Mouse (Mus musculus): ENCODE data around the gene Adgrg5. TPM values are rescaled to one million over a fixed set of nuclear protein-coding genes. Genes with fewer than 3 reads are reported as not detected.

Gene Adgrg5
- not detected in 2 replicates for polyA plus RNA-seq (2012; ENCODE audit: insufficient read depth, insufficient read length, missing spikeins)

- no peak for TF ChIP-seq POLR2A (IDR thresholded peaks at IDR 0.05; ENCODE audit: borderline replicate concordance, low read depth, low read length)
- Histone ChIP-seq H3K4me3 (ENCODE audit: insufficient read depth, low read length) (no peak within 1 kb of the TSS), H3K27ac (ENCODE audit: insufficient read depth, low read depth, low read length) (no peak within 1 kb of the TSS), H3K4me1 (ENCODE audit: control insufficient read depth, insufficient read depth, low read length) (no peaks in the 10 kb centered on the region)
Measured at GRCm38 (mm10) chr8:94923405-94923804, at the start of gene Adgrg5. Gene Adgrg5, plus strand, starts transcription at chr8:94923694.

- H3K4me1 ChIP-seq (ENCODE audit: control insufficient read depth, insufficient read depth, low read length) = 0 out of 2 replicates have a peak, but pooled peaks cover 7% of the 10 kb centered on the region
- TF ChIP-seq CTCF (IDR thresholded peaks at IDR 0.05; ENCODE audit: low read depth, low read length) = peak; percentile 98
- no peak for TF ChIP-seq POLR2A (IDR thresholded peaks at IDR 0.05; ENCODE audit: borderline replicate concordance, low read depth, low read length)
- no peak overlapping the region for H3K4me3 ChIP-seq (ENCODE audit: insufficient read depth, low read length)
- no peak overlapping the region for H3K27ac ChIP-seq (ENCODE audit: insufficient read depth, low read depth, low read length)
Measured at GRCm38 (mm10) chr8:94874358-94874757, 49.1 kb upstream of the Adgrg5 start.

- TF ChIP-seq POLR2A (IDR thresholded peaks at IDR 0.05; ENCODE audit: borderline replicate concordance, low read depth, low read length) = no peak
- TF ChIP-seq CTCF (IDR thresholded peaks at IDR 0.05; ENCODE audit: low read depth, low read length) = no peak
- peak overlapping the region; percentile 57 for H3K4me3 ChIP-seq (ENCODE audit: insufficient read depth, low read length)
- 0 out of 2 replicates have a peak, but pooled peaks cover 7% of the 10 kb centered on the region for H3K4me1 ChIP-seq (ENCODE audit: control insufficient read depth, insufficient read depth, low read length)
- H3K27ac ChIP-seq (ENCODE audit: insufficient read depth, low read depth, low read length) = no peak overlapping the region
Measured at GRCm38 (mm10) chr8:94875096-94875870, 48.2 kb upstream of the Adgrg5 start.

- Histone ChIP-seq H3K27ac (ENCODE audit: insufficient read depth, low read depth, low read length) (no peak overlapping the region), H3K4me3 (ENCODE audit: insufficient read depth, low read length) (peak overlapping the region; percentile 57), H3K4me1 (ENCODE audit: control insufficient read depth, insufficient read depth, low read length) (0 out of 2 replicates have a peak, but pooled peaks cover 7% of the 10 kb centered on the region)
- TF ChIP-seq CTCF (IDR thresholded peaks at IDR 0.05; ENCODE audit: low read depth, low read length) (no peak), POLR2A (IDR thresholded peaks at IDR 0.05; ENCODE audit: borderline replicate concordance, low read depth, low read length) (no peak)
Measured at GRCm38 (mm10) chr8:94875871-94876150, 47.7 kb upstream of the Adgrg5 start.

- no peak within 1 kb of the TSS for H3K27ac ChIP-seq (ENCODE audit: insufficient read depth, low read depth, low read length)
- TF ChIP-seq POLR2A (IDR thresholded peaks at IDR 0.05; ENCODE audit: borderline replicate concordance, low read depth, low read length) = no peak
- no peak for TF ChIP-seq CTCF (IDR thresholded peaks at IDR 0.05; ENCODE audit: low read depth, low read length)
- peak within 1 kb of the TSS; percentile 57 for H3K4me3 ChIP-seq (ENCODE audit: insufficient read depth, low read length)
- H3K4me1 ChIP-seq (ENCODE audit: control insufficient read depth, insufficient read depth, low read length) = 0 out of 2 replicates have a peak, but pooled peaks cover 7% of the 10 kb centered on the region
Measured at GRCm38 (mm10) chr8:94876197-94876730, 47.2 kb upstream of the Adgrg5 start, which contains the start of gene Dok4. Gene Dok4, minus strand, starts transcription at chr8:94876330.

GRCm38 (mm10) chr8:94876820-94877219 is 46.7 kb upstream of the Adgrg5 start:
- Histone ChIP-seq H3K27ac (ENCODE audit: insufficient read depth, low read depth, low read length) (no peak overlapping the region), H3K4me3 (ENCODE audit: insufficient read depth, low read length) (no peak overlapping the region), H3K4me1 (ENCODE audit: control insufficient read depth, insufficient read depth, low read length) (0 out of 2 replicates have a peak, but pooled peaks cover 4% of the 10 kb centered on the region)
- TF ChIP-seq POLR2A (IDR thresholded peaks at IDR 0.05; ENCODE audit: borderline replicate concordance, low read depth, low read length) (no peak), CTCF (IDR thresholded peaks at IDR 0.05; ENCODE audit: low read depth, low read length) (no peak)

GRCm38 (mm10) chr8:94880742-94881141 is 42.8 kb upstream of the Adgrg5 start:
- TF ChIP-seq CTCF (IDR thresholded peaks at IDR 0.05; ENCODE audit: low read depth, low read length) (no peak), POLR2A (IDR thresholded peaks at IDR 0.05; ENCODE audit: borderline replicate concordance, low read depth, low read length) (no peak)
- H3K4me1 ChIP-seq (ENCODE audit: control insufficient read depth, insufficient read depth, low read length) = 0 out of 2 replicates have a peak, but pooled peaks cover 4% of the 10 kb centered on the region
- H3K27ac ChIP-seq (ENCODE audit: insufficient read depth, low read depth, low read length) = no peak overlapping the region
- no peak overlapping the region for H3K4me3 ChIP-seq (ENCODE audit: insufficient read depth, low read length)

GRCm38 (mm10) chr8:94888383-94889036 is 35.0 kb upstream of the Adgrg5 start:
- TF ChIP-seq POLR2A (IDR thresholded peaks at IDR 0.05; ENCODE audit: borderline replicate concordance, low read depth, low read length) (no peak), CTCF (IDR thresholded peaks at IDR 0.05; ENCODE audit: low read depth, low read length) (no peak)
- Histone ChIP-seq H3K4me3 (ENCODE audit: insufficient read depth, low read length) (no peak overlapping the region), H3K27ac (ENCODE audit: insufficient read depth, low read depth, low read length) (no peak overlapping the region), H3K4me1 (ENCODE audit: control insufficient read depth, insufficient read depth, low read length) (no peaks in the 10 kb centered on the region)

- Histone ChIP-seq H3K4me1 (ENCODE audit: control insufficient read depth, insufficient read depth, low read length) (no peaks in the 10 kb centered on the region), H3K4me3 (ENCODE audit: insufficient read depth, low read length) (no peak overlapping the region), H3K27ac (ENCODE audit: insufficient read depth, low read depth, low read length) (no peak overlapping the region)
- TF ChIP-seq CTCF (IDR thresholded peaks at IDR 0.05; ENCODE audit: low read depth, low read length) = no peak
- no peak for TF ChIP-seq POLR2A (IDR thresholded peaks at IDR 0.05; ENCODE audit: borderline replicate concordance, low read depth, low read length)
Measured at GRCm38 (mm10) chr8:94892917-94893316, 30.6 kb upstream of the Adgrg5 start.

GRCm38 (mm10) chr8:94899262-94899661 is 24.2 kb upstream of the Adgrg5 start:
- Histone ChIP-seq H3K27ac (ENCODE audit: insufficient read depth, low read depth, low read length) (no peak overlapping the region), H3K4me3 (ENCODE audit: insufficient read depth, low read length) (no peak overlapping the region), H3K4me1 (ENCODE audit: control insufficient read depth, insufficient read depth, low read length) (no peaks in the 10 kb centered on the region)
- no peak for TF ChIP-seq POLR2A (IDR thresholded peaks at IDR 0.05; ENCODE audit: borderline replicate concordance, low read depth, low read length)
- no peak for TF ChIP-seq CTCF (IDR thresholded peaks at IDR 0.05; ENCODE audit: low read depth, low read length)
